Mouse (Mus musculus) brain, embryonic 14.5 days (tissue): ENCODE results near the gene Greb1.

Experiments used
- CTCF ChIP-seq: fragments of 200-500 bp; IDR thresholded peaks from 2 replicates; pipeline ENCODE4 v1.5.1; 2012; ENCODE audit warnings: inconsistent platforms, mild to moderate bottlenecking, moderate library complexity, borderline replicate concordance; ENCODE audit not compliant: insufficient read depth, insufficient read length; ENCODE audit errors: extremely low read depth
- POLR2A ChIP-seq: fragments of 200-500 bp; IDR thresholded peaks from 2 replicates; pipeline ENCODE4 v1.6.1; 2012; ENCODE audit warnings: mild to moderate bottlenecking, inconsistent platforms, borderline replicate concordance; ENCODE audit not compliant: poor library complexity, insufficient read depth, insufficient read length, severe bottlenecking; ENCODE audit errors: extremely low read depth

DNA sequence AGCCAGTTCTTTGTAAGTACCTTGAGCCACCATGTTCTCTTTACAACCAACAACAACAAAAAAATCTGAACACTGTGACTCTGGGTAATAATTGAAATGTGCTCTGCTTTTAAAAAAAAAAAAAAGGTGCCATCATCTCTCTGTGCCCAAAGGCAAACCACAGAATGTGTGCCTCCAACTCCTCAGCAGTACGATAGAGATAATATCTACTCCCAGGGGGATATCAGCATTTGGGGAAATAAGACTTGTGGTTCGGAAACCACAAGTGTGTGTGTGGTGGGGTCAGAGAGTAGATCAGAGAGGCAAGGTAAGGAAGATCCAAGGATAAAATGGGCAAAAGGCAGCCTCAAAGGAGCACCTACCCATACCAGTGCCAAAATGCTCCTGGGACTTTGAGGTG lies 169.3 kb downstream of the Greb1 start:
- no peak for TF ChIP-seq POLR2A
- no peak for TF ChIP-seq CTCF
